Mouse (Mus musculus): ENCODE results near the gene Snn. TPM values are rescaled to one million over a fixed set of nuclear protein-coding genes. Genes with fewer than 3 reads are reported as not detected.

Snn gene
- total and polyA plus RNA-seq, 3 experiments = 34.0 to 93.8 (median 53.1) TPM

DNA sequence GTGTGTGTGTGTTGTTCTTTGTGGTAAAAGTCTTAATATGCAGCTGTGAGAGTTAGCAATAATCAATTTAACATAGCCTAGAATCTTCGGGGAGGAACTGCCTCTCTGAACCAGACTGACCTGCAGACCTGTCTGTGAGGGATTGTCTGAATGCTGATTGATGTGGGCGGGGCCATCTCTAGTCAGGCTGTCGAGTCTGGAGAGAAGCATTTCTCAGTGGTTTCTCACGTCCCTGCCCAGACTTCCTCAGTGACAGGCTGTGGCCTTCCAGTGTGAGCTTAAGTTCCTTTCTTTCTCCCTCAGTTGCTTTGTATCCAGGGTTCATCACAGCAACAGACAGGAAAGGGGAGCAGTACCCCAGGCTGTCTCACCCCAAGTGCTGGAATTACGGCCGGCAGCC is 6.3 kb upstream of the Snn start:
- no peaks in the 10 kb centered on the region for H3K9me3 ChIP-seq (replicated peaks; ENCODE audit: low read length)
- H3K36me3 ChIP-seq (replicated peaks in 1 of 2; ENCODE audit: control insufficient read depth in 1 of 2, insufficient read depth in 1 of 2, low read length in 1 of 2) = peaks cover 0 to 33% of the 10 kb centered on the region in 2 experiments
- no peak overlapping the region for H3K4me3 ChIP-seq (replicated peaks in 1 of 3; ENCODE audit: low read depth in 2 of 3, low read length in 2 of 3, poor library complexity in 1 of 3)
- H3K79me2 ChIP-seq (replicated peaks; ENCODE audit: control insufficient read depth, extremely low read depth, insufficient read depth, poor library complexity, severe bottlenecking) = no peaks in the 10 kb centered on the region
- peak; percentile 39 for DNase-seq (ENCODE audit: extremely low read depth)
- no peak overlapping the region for H3K27ac ChIP-seq (ENCODE audit: insufficient read depth, low read depth)
- peaks cover 9 to 39% of the 10 kb centered on the region in 2 experiments for H3K4me1 ChIP-seq (ENCODE audit: control insufficient read depth in 1 of 2, insufficient read depth in 2 of 2)
- in situ Hi-C loops (cut with MboI; ENCODE audit: low pct_ligation_motif_present, low pct_unique_long_range_greater_than_20kb, low sequenced_read_pairs) = no loop called here
- dilution Hi-C loops (cut with MboI; ENCODE audit: extremely low pct_ligation_motif_present, extremely low pct_unique_long_range_greater_than_20kb, low sequenced_read_pairs) = no loop called here
- H3K9ac ChIP-seq (ENCODE audit: insufficient read depth, low read depth) = no peak overlapping the region
- H3K4me2 ChIP-seq (ENCODE audit: insufficient read depth, low read depth, poor library complexity, severe bottlenecking) = no peak overlapping the region
- TF ChIP-seq HCFC1 (IDR thresholded peaks at IDR 0.05; ENCODE audit: low read depth, low read length) (no peak), ZNF384 (IDR thresholded peaks at IDR 0.05; ENCODE audit: low read depth, low read length) (no peak), EP300 (IDR thresholded peaks at IDR 0.05; ENCODE audit: low read length) (no peak)
- no peaks in the 10 kb centered on the region for H3K27me3 ChIP-seq (replicated peaks)

GRCm38 (mm10) chr16:11054871-11055270 is 5.9 kb upstream of the Snn start:
- in situ Hi-C loops (cut with MboI; ENCODE audit: low pct_ligation_motif_present, low pct_unique_long_range_greater_than_20kb, low sequenced_read_pairs) = no loop called here
- no peak for DNase-seq (ENCODE audit: extremely low read depth)
- peaks cover 0 to 33% of the 10 kb centered on the region in 2 experiments for H3K36me3 ChIP-seq (replicated peaks in 1 of 2; ENCODE audit: control insufficient read depth in 1 of 2, insufficient read depth in 1 of 2, low read length in 1 of 2)
- H3K79me2 ChIP-seq (replicated peaks; ENCODE audit: control insufficient read depth, extremely low read depth, insufficient read depth, poor library complexity, severe bottlenecking) = no peaks in the 10 kb centered on the region
- H3K27me3 ChIP-seq (replicated peaks) = no peaks in the 10 kb centered on the region
- no peak overlapping the region for H3K4me2 ChIP-seq (ENCODE audit: insufficient read depth, low read depth, poor library complexity, severe bottlenecking)
- dilution Hi-C loops (cut with MboI; ENCODE audit: extremely low pct_ligation_motif_present, extremely low pct_unique_long_range_greater_than_20kb, low sequenced_read_pairs) = no loop called here
- peaks cover 9 to 39% of the 10 kb centered on the region in 2 experiments for H3K4me1 ChIP-seq (ENCODE audit: control insufficient read depth in 1 of 2, insufficient read depth in 2 of 2)
- H3K9ac ChIP-seq (ENCODE audit: insufficient read depth, low read depth) = no peak overlapping the region
- no peak overlapping the region for H3K4me3 ChIP-seq (replicated peaks in 1 of 3; ENCODE audit: low read depth in 2 of 3, low read length in 2 of 3, poor library complexity in 1 of 3)
- TF ChIP-seq MAZ (IDR thresholded peaks at IDR 0.05; ENCODE audit: low read depth, low read length) = no peak
- no peak for TF ChIP-seq JUND (conservative IDR thresholded peaks at IDR 0.05; ENCODE audit: low read depth, low read length)
- no peak for TF ChIP-seq PAX5 (IDR thresholded peaks at IDR 0.05; ENCODE audit: low read length)
- no peak for TF ChIP-seq MYC (IDR thresholded peaks at IDR 0.05; ENCODE audit: low read depth, low read length)
- no peak for TF ChIP-seq JUN (IDR thresholded peaks at IDR 0.05; ENCODE audit: insufficient read depth, low read depth, low read length)
- no peak overlapping the region for H3K27ac ChIP-seq (ENCODE audit: insufficient read depth, low read depth)
- H3K9me3 ChIP-seq (replicated peaks; ENCODE audit: low read length) = no peaks in the 10 kb centered on the region

- Histone ChIP-seq H3K9me3 (replicated peaks; ENCODE audit: low read length) (no peaks in the 10 kb centered on the region), H3K79me2 (replicated peaks; ENCODE audit: control insufficient read depth, extremely low read depth, insufficient read depth, poor library complexity, severe bottlenecking) (no peaks in the 10 kb centered on the region), H3K9ac (ENCODE audit: insufficient read depth, low read depth) (no peak overlapping the region), H3K4me2 (ENCODE audit: insufficient read depth, low read depth, poor library complexity, severe bottlenecking) (no peak overlapping the region), H3K27ac (ENCODE audit: insufficient read depth, low read depth) (no peak overlapping the region), H3K36me3 (replicated peaks in 1 of 2; ENCODE audit: control insufficient read depth in 1 of 2, insufficient read depth in 1 of 2, low read length in 1 of 2) (peaks cover 0 to 35% of the 10 kb centered on the region in 2 experiments), H3K4me3 (replicated peaks in 1 of 3; ENCODE audit: low read depth in 2 of 3, low read length in 2 of 3, poor library complexity in 1 of 3) (no peak overlapping the region), H3K27me3 (replicated peaks) (no peaks in the 10 kb centered on the region), H3K4me1 (ENCODE audit: control insufficient read depth in 1 of 2, insufficient read depth in 2 of 2) (peaks cover 13 to 48% of the 10 kb centered on the region in 2 experiments)
- dilution Hi-C loops (cut with MboI; ENCODE audit: extremely low pct_ligation_motif_present, extremely low pct_unique_long_range_greater_than_20kb, low sequenced_read_pairs) = no loop called here
- DNase-seq (ENCODE audit: extremely low read depth) = no peak
- in situ Hi-C loops (cut with MboI; ENCODE audit: low pct_ligation_motif_present, low pct_unique_long_range_greater_than_20kb, low sequenced_read_pairs) = no loop called here
- TF ChIP-seq ZC3H11A (IDR thresholded peaks at IDR 0.05; ENCODE audit: low read depth, low read length) (no peak), MEF2A (IDR thresholded peaks at IDR 0.05; ENCODE audit: borderline replicate concordance, low read depth, low read length) (no peak), ZKSCAN1 (IDR thresholded peaks at IDR 0.05; ENCODE audit: borderline replicate concordance, low read depth, low read length) (no peak), SIN3A (IDR thresholded peaks at IDR 0.05; ENCODE audit: low read length) (no peak)
Measured at GRCm38 (mm10) chr16:11055916-11056315, 4.8 kb upstream of the Snn start.

All from CH12.LX (cell line).